Mouse (Mus musculus): Measurements from ENCODE around the gene Ddx24. TPM values are rescaled to one million over a fixed set of nuclear protein-coding genes. Genes with fewer than 3 reads are reported as not detected.

Gene Ddx24
- 81.1 and 85.7 TPM in 2 replicates for polyA plus RNA-seq (2012; rRNA removed)

DNA sequence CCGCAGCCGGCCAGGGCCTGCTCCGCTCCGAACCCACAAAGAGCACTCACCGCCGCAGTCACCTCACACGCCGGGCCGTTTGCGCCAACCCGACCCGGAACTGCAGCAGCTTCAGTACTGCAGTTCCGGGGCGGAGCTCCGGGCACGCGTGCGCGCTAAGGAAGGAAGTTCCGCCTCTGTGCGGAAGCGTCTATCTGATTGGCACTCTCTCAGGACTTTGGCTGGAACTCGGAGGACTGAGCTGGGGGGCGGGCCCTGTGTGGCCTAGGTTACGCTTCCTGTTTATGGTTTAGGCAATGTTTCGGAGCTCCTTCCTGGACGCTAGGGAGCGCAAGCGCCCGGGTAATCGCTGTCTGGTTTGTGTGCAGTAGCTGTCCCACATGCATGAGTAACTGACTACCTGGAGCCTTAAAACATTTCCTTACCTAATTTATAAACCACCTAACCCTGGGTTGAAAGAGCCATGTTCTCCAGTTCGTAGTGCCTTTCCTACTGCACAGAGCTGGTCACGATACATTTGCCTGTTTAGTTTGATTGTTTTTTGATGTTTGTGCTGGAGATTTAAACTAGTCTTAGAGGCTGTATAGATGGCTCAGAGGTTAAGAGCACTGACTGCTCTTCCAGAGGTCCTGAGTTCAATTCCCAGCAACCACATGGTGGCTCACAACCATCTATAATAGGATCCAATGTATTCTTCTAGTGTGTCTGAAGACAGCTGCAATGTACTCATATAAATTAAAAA lies at the start of gene Ddx24:
Ddx24 (minus strand) TSS at position 102 of the 742 bp plus-strand sequence.

GRCm38 (mm10) chr12:103457140-103457539 lies 31.5 kb upstream of the Ddx24 start, which contains the start of gene Ifi27l2b:
Gene Ifi27l2b, minus strand, starts transcription at chr12:103457223.

DNA sequence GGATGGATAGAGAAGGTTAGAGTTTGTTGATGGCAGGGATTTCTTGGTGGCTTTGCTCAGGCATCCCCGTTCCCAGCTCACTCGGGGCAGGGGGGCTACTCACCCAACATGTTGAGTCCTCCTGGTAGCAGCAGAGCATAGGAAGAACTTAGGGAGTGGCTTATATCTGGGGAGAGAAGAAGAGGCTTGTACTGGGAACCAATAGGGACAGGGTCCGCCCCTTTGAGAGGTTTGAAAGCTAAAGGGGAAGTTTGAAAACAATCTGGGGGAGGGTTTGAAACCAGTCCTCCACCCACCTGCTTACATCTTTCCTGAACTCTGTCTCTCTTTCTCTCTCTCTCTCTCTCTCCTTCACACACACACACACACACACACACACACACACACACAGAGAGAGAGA lies 17.9 kb upstream of the Ddx24 start, which contains the start of gene Ifi27l2a:
Ifi27l2a (minus strand) TSS at position 157 of the 400 bp plus-strand sequence.

GRCm38 (mm10) chr12:103433986-103434731 lies 8.5 kb upstream of the Ddx24 start, which contains the start of gene Ifi27:
Gene Ifi27, plus strand, starts transcription at chr12:103434211.

DNA sequence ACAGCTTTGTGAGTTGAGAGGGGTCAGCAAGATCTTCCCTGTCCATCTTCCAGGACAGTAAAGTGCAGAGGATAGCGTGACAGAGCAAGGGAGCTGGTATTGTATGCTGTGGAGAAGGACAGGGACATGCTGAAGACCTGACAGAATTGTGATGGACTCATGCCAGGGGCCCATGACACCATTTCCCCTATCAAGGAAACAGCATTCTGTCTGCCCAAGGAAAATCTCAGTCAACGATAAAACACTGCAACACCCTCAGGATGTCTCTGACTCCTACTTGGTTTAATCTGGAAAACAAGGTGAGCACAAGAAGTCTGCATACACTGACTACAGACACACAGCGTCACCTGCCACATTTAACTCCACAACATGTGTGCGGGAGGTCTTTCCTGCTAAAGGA lies 17.9 kb downstream of the Ddx24 start, which contains the start of gene 9330161L09Rik:
9330161L09Rik (minus strand) TSS at position 101 of the 400 bp plus-strand sequence.

DNA sequence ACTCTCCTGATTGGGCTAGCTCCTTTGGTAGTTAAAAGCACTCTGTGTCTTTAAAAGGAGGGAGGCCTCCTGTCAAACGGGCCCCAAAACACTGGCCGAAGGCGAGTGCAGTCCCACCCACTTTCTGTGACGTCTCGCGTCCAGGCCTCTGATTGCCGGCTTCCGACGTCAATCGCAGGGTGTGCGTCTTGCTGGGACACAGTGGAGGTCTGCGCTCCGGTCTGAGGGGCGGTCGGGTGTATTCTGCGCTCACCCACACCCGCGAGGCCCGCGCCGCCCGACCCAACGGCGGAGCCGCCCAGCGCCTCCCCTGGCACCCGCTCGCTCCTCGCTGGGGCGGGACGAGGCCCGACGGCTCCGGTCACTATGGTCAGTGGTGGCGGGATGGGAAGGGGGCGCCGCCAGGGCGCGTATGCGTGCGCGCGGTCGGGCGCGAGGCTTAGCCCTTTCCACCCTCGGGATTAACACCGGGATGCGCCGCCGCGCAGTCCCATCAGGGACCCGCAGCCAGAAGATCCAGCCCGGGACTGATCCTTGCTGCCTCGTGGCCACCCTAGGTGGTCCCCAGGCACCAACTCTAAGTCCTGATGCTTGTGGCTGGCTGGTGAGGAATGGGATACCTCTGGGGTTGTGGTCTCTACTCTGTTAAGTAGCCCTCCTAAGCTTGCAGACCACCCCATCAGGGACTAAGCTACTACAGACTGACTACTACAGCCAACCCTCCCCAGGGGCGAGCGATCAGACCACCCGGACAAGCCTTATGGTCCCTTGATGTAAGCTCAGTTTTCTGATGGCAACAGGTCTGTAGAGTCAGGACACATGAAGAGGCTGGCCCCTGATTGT lies 36.9 kb downstream of the Ddx24 start, which contains the start of gene Otub2:
Otub2 (plus strand) TSS at position 178 of the 843 bp plus-strand sequence.

Other genes with a start within 250 kb of the Ddx24 start
- 1.5 and 1.7 TPM in 2 replicates for gene Prima1, start 183.7 kb downstream of the Ddx24 start, polyA plus RNA-seq (2012; rRNA removed)
- 7.7 TPM in 2 replicates for gene Fam181a, start 114.9 kb downstream of the Ddx24 start, polyA plus RNA-seq (2012; rRNA removed)
- gene Asb2, start 69.8 kb downstream of the Ddx24 start, polyA plus RNA-seq (2012; rRNA removed), result 1.6 and 3.5 TPM in 2 replicates
- gene Otub2, start 37.1 kb downstream of the Ddx24 start, polyA plus RNA-seq (2012; rRNA removed), result 19.3 and 20.6 TPM in 2 replicates
- gene 9330161L09Rik, start 18.0 kb downstream of the Ddx24 start, polyA plus RNA-seq (2012; rRNA removed), result 1.6 and 2.0 TPM in 2 replicates
- gene Ifi27, start 8.4 kb upstream of the Ddx24 start, polyA plus RNA-seq (2012; rRNA removed), result 30.0 and 45.7 TPM in 2 replicates
- gene Ifi27l2a, start 17.9 kb upstream of the Ddx24 start, polyA plus RNA-seq (2012; rRNA removed), result 7.3 and 12.3 TPM in 2 replicates
- gene Ifi27l2b, start 31.4 kb upstream of the Ddx24 start, polyA plus RNA-seq (2012; rRNA removed), result not detected in 2 replicates
- gene Ppp4r4, start 106.5 kb upstream of the Ddx24 start, polyA plus RNA-seq (2012; rRNA removed), result 5.7 and 6.6 TPM in 2 replicates
- gene Serpina10, start 205.6 kb upstream of the Ddx24 start, polyA plus RNA-seq (2012; rRNA removed), result 0.03 TPM in 1 of 2 replicates, not detected in the other
- gene Serpina6, start 231.4 kb upstream of the Ddx24 start, polyA plus RNA-seq (2012; rRNA removed), result 0.03 and 0.04 TPM in 2 replicates

All from central nervous system, embryonic 18 days (tissue).